Mouse (Mus musculus) neural tube, embryonic 10.5 days (tissue): Measurements from ENCODE around the gene Cacnb1.

Source experiments
- DNase-seq: peaks from one replicate; pipeline ENCODE4 v3.0.0-alpha.2; 2017; ENCODE audit warnings: low spot score; ENCODE audit errors: extremely low spot score

The Cacnb1 gene

GRCm38 (mm10) chr11:97955146-97955902 is 67.5 kb downstream of the Cacnb1 start:
- DNase-seq: no peak

- DNase-seq: no peak
Measured at GRCm38 (mm10) chr11:97954469-97955141, 68.2 kb downstream of the Cacnb1 start.

DNA sequence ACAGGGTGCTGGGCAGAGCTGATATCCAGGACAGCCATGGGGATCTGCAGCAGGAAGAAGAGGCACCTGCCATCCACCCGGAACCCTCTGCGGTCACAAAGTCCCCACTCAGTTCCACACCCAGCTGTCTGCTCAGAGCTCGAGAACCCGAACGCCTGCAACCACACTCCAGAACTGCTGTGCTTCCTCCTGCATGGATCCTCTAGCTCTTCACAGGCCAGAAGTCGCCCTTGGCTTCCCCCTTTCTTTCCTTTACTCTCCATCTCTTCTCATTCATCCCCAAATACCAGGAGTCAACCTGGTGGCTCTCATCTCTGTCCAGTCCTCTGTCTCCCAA is 68.9 kb downstream of the Cacnb1 start:
- no peak for DNase-seq

DNA sequence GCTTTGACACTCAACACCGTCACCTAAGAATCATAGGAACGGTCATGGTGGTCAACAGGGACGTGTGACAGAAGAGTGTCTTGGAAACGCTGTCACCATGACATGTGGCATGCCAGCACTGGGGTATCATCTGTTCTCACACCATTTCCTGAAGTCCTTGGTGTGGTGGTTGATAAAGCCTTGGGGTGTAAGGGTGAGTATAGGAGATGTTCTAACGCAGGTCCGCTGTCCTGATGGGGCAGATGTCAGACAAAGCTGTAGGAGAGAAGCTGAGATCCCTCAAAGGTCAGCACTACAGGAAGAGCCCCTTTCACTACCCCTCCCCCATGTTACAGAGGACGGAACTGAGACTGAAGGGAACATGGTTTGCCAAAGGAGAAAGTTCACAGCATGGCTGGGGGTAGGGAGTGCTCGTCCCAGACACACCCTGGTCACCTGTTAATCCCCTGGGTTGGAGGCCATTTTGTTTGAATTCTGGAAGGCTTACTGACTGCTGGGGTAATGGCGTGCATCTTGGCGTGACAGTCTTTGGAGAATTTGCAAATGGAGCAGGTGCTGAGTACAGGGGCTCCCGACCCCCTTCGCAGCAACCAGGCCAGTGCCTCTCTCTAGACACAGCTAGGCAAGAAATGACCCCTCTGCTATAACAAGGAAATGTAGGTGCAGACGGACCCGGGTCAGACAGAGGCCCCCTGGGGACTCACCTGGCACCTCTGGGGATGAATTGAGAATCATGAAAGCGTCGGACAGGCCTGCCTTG is 69.5 kb downstream of the Cacnb1 start:
- no peak for DNase-seq

DNA sequence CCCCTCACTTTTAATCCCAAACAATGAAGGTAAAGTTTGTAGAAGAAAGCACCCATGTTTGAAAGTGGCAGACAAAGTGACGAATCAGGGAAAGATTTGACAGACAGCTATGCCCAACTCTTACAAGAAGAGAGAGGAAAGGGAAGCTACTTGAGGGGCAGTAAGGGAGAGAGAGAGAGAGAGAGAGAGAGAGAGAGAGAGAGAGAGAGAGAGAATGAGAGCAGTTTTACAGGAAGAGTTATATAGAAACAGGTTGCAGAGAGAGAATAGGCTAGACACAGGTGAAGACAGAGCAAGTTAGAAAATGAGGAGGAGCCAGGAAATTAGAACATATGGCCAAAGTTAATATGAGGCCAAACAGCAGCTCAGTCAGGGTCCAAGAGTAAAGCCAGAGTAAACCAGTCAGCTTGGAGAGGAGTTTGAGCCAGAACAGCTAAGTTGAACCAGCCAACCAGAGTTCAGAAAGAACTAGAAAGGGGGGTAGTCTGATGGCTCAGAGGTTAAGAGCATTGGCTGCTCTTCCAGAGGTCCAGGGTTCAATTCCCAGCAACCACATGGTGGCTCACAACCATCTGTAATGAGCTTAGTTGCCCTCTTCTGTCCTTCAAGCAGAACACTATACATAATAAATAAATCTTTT is 70.3 kb downstream of the Cacnb1 start:
- DNase-seq: no peak
